Mouse (Mus musculus): ENCODE measurements at regions not wholly inside any gene's neighbourhood (a gene's known extent, or its start where the extent isn't known, plus 50 kb on each side); places are given as distances from the start of the nearest gene placed in this dataset.

DNA sequence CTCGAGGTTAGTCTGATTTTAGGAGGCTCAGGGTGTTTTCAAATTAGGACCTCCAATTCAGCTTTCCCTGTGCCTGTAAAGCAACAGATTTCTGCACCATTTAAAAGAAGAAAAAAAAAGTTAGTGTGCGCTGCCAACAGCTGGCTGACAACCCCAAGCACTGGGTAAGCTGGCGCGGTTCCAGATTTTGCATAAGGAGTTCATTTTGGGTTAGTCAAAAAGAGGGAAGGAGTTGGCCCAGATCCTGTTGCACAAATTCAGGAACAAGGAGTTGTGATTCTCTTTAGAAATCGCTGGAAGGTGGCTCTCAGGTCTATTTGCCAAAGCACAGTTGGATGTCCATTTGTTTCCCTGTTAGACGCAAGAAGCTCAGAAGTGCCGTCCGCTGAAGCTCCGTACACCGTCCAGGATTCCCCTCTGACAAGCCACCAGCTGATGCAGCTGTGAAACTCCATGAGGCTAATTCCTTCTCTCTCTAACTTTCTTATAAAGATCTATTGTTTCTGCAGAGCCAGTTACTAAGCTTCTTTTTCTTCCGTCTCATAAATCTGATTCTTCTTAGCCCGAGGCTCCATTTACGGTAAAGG, 184.6 kb downstream of the Cand1 start:
- DNase-seq (ENCODE audit: low spot score in 2 of 2) = peak; percentile 31 to 45

DNA sequence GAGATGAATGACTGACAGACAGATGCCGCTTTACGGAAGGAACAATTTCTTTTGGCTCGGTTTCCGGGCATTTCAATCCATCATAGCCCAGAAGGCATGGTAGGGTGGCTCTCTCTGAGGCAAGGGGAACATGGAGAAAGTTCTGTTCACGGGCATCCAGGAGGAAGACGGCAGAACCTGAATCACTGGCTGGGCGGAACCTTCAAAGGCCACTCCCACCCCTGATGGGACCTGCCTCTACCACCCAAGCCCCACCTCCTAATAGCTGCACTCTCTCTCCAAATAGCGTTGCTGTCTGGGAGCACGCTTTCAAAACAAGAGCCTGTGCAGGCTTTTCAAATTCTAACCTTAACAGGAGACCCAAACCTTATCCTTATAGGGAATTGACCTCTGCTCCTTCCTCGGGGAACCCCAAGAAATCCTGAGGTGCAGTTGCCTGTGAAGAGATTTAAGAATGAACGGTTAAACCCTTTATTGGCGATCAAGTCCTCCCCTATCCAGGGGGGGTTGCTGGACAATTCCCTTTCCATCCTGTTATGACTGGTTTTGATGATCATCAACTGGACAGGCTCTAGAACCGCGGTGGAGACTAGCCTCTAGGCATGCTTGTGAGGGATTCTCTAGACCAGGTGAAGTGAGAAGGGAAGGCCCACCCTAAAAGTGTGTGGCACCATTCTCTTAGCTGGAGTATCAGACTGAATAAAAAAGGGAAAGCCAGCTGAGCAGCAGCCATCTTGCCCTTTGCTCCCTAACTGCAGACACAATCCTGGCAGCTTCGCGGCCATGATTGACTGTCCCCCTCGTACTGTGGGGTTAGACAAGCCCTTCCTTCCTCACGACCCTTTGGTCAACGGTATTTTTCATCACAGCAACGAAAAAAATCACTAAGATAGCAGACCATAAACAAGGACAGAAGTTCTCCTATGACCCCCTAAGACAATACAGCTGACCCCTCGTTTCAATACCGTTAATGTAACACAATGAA, 184.5 kb upstream of the Dyrk2 start:
- no peak for DNase-seq (ENCODE audit: low spot score in 2 of 2)

DNA sequence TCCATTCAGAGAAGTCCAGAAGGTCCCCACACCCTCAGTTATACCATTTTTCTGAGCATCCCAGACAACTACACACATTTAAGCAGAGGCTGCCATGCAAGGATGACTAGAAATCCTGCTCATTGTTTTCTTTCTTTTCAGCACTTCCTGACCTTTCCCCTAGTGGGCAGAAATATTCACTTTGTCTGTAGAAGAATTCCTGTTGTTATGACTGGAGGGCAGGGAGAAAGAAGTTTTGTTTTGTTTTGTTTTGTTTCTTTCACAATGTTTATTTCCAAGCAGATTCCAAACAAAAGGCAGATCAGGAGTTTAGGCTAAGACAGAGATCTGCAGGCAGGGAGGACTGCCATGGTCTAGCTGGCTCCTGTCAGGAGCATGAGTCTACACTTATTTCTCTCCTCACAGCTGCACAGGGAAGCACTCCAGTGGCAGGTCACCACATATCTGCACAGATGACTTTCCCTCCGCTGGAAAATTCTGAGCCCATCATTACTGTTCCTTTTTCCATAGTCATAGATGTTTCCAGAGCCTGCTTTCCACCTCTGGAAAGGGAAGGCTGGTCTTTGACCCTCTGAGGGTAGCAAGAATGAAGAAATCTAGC, 182.5 kb upstream of the Dyrk2 start:
- no peak for DNase-seq (ENCODE audit: low spot score in 2 of 2)

DNA sequence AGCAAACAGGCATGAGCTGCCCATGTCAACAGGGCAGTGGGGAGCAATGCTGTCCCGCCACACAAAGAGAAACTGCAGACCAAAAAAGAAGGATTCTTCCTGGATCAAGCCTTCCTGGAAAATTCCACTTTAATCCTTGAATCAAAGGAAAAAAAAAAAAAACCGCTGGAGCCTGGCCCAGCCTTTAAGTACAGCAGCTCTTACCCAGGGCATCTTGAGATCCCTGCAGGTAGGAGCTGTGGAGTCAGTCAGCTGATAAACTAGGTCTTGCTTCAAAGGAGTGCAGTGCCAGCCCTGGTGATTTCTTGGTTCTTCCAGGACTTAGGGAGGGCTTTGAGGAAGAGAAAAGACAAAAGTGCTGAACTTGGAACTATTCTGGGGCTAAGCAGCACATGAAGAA, 181.6 kb upstream of the Dyrk2 start:
- DNase-seq (ENCODE audit: low spot score in 2 of 2) = no peak

DNA sequence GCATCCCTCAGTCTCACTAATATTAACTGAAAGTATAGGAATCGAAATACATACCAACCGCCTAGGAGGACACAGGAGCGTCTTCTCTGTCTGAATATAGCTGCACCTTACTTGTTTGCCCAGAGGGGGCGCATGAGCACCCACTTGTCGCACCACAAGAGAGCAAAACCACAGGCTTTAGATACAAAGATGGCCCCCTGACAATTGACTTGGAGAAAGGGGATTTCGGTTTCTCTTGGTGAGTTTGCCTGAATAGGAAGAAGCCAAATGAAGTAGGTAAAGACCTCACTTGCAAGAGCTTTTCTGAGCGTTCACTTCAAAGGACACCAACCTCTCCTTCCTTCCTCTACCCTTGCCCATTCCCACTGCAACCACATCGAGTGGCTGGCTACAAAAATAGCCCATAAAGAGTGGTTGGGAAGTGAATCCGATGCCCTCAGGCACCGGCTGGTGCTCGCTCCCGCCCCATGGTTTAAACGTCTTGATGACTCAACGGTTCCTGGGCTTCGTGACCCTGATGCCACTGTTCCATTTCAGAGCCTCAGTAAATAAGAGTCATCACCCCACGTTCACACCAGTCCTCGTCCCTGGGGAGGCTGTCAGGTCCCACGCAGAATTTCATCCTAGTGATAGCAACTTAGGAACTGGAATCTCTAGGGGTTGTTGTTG, 180.1 kb upstream of the Dyrk2 start:
- no peak for DNase-seq (ENCODE audit: low spot score in 2 of 2)

DNA sequence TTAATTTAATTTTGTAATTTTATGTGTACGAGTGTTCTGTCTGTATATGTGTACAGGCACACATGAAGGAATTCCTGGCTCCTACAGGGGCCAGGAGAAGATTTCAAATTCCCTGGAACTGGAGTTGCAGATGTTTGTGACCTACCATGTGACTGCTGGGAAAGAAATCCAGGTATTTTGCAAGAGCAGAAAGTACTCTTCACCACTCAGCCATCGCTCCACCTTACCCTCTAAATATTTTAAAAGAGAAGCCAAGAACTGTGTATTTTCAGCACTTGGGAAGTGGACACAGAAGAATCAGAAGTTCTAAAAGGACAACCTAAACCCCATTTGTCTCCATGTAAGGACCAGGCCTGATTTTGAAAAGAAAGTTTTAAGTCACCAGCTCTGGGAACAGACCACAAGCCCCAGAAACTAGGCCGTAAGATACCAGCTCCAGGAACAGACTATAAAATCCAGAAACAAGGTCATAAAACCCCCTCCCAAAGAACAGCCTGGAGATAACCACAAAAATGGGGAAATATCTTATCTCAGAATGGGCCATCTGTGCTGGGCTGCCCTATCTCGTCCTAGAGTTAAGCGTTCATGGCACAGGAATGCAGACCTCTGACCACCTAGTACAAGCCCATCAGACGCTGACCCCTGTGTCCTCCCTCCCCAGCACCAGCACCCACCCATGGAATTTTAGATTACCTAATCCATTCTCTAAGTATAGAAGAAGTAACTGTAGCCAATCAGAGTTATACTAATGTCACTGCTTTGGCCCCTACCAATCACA, 178.8 kb upstream of the Dyrk2 start:
- no peak for DNase-seq (ENCODE audit: low spot score in 2 of 2)

DNA sequence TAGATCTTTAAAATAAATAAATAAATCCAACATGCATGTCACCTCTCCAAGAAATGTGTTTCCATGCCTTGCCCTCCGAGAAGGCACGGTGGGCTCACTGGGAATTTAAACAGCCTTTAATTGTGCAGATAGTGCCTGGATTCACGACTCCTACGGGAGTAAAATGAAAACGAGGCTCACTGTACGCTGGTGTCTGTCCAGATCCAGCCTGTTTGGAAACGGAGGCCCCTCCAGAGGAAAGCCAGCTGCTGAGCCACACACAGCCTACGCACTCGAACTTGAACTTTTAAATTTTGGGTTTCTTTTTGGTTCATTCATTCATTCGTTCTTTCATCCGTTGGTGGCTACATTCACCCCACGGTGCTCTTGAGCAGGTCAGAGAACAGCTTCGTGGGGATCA, 175.1 kb upstream of the Dyrk2 start:
- no peak for DNase-seq (ENCODE audit: low spot score in 2 of 2)

DNA sequence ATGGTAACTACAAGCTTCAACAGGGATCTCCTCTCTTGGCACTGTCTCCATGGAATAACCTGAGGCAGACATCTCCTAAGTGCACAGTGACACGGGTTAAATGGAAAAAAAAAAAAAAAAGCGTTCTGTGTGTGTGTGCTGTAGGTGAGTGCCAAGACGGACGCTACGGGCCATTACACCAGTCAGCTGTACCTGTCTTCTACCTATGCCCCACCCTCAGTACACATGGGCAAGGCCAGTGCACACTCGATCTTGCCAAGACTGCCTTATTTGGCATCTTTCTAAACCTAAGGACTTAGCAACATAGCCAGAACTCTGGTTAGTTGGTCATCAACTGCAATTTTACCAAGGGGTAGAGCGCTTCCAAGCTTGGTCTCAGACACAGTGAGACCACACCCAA, 173.1 kb upstream of the Dyrk2 start:
- DNase-seq (ENCODE audit: low spot score in 2 of 2) = no peak

DNA sequence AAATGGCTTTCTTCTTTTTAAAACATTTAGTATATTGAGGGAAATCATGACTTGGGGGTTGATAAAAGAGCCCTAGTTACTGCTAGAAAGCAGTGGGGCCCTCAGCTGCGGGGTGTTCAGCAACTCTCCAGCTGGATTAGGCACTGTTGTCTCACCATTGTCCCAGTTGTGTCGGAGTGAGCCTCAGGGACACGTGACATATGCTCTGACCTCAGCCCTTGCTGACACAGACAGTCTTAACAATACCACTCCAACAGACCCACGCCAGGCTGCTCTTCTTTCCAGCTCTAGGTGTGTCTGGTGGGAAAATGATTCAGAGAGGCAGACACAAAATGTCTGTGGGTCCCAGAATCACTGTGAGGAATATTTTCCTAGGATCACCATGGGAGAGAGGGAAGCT, 170.2 kb upstream of the Dyrk2 start:
- no peak for DNase-seq (ENCODE audit: low spot score in 2 of 2)

DNA sequence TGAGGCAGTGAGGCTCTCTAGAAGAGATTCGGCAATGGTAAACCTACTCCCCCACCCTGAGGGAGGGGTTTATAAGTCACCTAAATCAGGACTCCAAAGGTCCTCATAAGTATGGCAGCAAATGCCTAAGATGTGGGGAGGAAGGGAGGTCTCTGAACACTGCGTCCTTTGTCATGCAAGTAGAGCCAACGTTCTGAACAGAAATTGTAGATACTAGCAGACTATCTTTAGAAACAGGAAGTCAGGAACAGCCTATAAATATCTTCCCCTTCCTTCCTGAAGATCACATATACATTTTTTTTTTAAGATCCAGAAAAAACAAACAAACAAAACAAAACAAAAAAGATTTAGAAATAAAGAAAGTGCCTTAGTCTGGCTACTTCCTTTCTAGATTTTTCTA, 169.7 kb upstream of the Dyrk2 start:
- DNase-seq (ENCODE audit: low spot score in 2 of 2) = no peak

DNA sequence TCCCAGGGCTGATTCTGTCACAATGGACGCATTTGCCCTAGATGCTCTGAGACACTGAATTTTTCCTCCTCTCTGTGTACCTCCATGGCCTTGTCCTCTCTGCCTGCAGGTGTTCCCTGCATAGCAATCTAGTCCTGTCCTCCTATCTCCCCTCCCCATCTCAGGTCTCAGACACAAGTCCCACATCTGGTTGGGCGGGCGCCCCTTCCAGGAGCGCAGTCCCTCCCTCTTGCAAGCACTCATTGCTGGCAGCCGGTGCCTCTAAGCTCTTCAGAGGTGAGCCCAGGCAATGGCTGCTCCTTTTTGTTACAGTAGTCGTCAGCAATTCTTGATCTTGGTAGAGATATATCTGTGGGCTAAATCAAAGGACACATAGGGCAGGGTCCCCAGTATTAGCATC, 169.0 kb upstream of the Dyrk2 start:
- DNase-seq (ENCODE audit: low spot score in 2 of 2) = no peak

DNA sequence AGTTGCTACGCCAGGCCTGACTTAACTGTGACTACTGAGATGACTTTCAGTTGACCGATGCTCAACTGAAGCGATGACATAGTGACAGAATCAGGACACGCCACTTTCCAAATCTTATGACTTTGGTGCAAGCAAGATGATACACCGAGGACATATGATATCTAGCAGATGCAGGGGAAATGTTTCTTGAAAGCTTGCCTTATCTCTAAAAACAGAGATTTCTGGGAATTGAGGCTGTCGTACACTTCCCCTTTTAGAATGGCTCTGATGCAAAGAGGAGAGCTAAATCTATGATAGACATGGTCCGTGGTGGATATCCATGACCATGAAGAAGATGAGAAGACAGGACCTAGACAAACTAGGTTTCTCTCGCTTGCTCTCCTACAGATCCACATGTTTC, 167.8 kb upstream of the Dyrk2 start:
- no peak for DNase-seq (ENCODE audit: low spot score in 2 of 2)

DNA sequence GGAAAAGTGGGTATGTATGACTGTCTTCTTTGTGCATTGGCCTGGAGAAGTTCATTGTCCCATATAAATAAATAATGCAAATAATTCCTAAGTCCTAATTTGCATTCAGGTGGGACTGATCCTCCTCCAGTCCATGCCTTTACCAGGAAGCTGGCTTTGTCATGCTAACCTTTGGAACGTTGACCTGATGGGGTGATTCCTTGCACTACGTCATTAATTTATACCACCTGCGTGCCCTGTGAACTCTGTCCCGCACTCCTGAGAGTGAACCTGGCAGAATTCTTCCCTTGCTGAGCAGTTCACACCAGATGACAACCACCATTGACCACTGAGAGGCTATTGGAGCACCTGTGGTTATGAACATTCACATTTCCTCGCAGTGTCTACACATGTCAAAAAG, 165.9 kb upstream of the Dyrk2 start:
- no peak for DNase-seq (ENCODE audit: low spot score in 2 of 2)

DNA sequence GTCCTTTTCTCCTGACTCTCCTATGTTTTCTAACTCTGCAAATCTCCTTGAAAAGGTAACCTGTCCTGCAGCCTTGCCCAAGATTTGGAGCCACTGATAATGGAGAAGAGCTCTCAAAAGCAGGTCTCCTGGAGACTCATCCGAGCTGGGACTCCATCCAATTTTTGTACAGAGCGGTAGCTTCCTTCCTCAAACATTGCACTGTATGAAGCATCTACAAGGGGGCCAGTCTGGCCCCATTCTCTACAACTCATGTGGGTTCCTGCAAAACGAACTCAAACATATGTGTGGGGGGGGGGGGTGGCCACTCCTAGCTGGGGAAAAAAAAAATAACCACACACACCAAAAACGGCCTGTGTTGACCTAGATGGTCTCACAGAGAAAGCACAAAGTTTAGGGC, 164.4 kb upstream of the Dyrk2 start:
- DNase-seq (ENCODE audit: low spot score in 2 of 2) = no peak

DNA sequence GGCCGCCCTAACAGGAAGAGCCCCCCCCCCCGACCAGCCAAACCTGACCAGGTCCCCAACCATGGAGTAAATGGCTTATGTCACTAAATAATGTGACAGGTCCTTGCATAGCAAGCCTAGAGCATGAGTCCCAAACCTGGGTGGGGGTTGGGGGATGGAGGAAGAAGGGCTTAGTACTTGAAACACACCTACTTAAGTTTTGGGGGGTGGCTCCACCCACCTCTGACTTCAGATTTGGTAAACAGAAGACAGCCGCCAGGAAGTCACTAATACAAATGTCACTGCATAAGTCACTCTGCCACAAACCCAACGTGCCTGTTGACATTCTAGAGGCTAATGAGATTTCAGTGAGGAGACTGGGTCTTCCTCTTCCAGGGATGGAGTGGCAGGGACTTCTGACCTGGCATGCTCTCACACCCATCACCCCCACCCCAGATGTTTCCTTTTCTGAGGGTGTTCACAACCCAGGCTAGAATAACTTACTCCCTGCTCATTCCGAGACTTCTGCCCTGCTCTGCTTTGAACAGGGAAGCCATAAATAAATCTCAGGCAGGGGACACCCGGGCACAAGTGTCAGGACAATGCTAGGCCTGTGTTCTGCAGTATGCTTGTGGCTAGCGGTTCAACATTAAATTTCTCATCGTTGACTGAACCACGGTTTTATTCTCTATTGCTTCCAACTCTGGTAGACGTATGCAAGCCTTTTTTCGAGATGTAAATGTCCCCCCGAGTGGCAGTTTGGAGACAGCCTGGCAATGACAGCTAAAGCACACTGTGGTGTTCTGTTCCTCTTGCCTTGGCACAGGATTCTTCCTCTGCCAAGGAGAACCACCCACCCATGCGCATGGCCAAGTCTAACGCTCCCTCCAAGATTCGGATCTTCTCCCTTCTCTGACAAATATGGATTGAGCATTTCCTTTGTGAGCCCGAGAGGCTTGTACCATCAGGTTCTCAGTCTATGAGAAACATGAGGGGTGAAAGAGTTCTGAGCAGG, 161.6 kb upstream of the Dyrk2 start:
- DNase-seq (ENCODE audit: low spot score in 2 of 2) = no peak

DNA sequence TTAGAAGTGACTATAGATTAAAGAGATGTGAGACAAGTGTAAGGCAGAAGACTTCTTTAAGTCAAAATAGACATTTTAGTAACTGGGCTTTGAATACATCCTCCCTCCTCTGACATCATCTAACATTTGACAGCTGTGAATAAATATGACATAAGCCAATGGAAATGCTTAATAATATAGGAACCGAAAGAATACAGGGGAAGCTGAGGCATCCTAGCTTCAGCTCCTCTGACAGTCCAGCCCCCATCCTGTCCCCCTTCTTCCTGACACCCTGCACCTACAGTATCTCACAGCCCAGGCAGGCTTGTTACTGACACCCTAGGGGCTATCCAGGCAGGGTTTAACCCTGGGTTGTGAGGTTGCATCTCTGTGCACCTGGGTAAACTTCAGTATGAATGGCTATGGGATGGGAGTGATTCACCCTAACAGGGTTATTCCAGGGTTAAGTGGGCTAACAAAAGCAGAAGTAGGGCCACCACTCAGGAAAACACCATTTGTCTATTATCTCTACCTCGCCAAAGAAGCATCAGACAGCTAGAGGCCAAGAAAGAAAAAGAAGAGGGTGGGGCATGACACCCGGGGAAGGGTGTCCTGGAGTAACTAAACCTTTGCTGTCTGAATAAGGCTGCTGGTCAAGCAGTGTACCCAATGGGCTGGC, 158.6 kb upstream of the Dyrk2 start:
- no peak for DNase-seq (ENCODE audit: low spot score in 2 of 2)

DNA sequence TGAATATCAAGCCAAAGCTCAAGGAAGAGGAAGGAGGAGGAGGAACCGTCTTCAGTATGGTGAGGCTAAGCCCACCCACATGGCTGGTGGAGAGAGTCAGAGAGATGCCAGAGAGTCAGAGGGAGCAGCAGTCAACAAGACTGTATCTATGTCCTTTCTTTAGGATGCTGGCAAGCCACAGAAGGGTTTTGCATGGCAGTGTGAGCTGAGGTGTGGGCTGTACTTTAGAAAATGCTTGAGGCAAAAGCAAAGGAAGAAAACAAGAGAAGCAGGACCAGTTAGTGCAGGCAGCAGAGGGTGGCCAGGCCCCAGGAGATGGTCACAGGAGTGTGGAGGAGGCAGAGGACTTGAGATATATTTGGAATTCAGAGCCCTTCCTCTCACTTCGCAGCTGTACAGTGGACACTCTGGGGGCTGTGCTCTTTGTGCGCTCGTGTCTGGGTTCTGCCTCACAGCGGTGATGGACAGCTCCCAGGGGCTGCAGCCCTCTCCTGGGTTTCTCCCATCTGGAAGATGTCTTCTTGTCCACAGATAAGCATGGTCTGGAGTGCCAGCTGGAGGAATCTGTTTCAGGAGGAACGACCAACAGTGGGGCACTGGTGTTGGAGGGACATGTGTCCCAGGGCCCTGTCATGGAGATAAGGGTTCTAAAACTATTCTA, 157.4 kb upstream of the Dyrk2 start:
- DNase-seq (ENCODE audit: low spot score in 2 of 2) = no peak

DNA sequence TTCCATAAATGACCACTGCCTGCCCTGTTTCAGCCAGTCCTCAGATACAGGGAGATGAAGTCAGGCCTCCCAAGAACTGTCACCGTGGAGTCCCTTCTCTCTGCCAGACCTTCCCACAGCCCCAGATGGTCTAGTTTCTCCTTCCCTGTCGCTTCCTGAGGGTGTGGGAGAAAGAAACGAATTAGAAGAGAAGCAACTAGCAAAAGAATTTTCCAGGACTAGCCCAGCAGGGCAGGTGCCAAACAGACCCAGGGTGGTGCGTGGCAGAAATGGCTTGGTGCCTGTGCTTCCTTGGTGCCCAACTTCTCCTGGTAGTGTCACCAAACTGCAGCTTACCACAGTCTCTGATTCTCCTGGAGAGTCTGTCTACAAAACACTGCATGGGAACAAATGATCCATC, 156.3 kb upstream of the Dyrk2 start:
- no peak for DNase-seq (ENCODE audit: low spot score in 2 of 2)

DNA sequence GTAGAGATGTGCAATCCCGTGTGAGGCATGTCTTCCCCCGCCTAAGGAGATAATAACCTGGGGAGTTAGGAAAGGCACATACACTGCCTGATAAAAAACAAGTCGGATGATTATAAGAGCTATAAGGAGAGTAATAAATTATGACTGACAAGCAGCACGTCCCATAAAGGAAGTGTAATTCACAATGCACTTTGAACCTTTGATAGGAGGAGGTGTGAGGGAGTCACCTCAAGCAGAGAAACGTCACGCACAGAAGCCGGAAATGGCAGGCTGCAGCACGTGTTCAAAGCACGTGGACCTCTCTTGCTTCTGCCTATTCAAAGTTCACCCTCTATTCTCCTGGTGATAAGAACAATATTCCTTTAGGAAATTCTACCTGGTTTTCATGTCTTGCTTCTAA, 154.4 kb upstream of the Dyrk2 start:
- DNase-seq (ENCODE audit: low spot score in 2 of 2) = no peak

Measured in gastrocnemius, adult 8-10 months (tissue).